Mouse (Mus musculus) stomach, postnatal 0 days (tissue): Measurements from ENCODE around the gene Wdr25. TPM values are rescaled to one million over a fixed set of nuclear protein-coding genes. Genes with fewer than 3 reads are reported as not detected.

Source experiments
- ATAC-seq: fragments of 200-750 bp; cut with Nextera tagmentation; 2 replicates; pipeline ENCODE4 v1.8.0; 2017; ENCODE audit not compliant: low FRiP score, low TSS enrichment
- DNase-seq: peaks from one replicate; pipeline ENCODE4 v3.0.0-alpha.2; 2016; ENCODE audit warnings: low spot score
- H3K27ac ChIP-seq: fragments of 300-500 bp; sonication (generic); replicated peaks from 2 replicates; pipeline ENCODE4 v1.5.1; 2014; ENCODE audit warnings: mild to moderate bottlenecking, control low read depth
- H3K27me3 ChIP-seq: fragments of 300-500 bp; sonication (generic); 2 replicates; pipeline ENCODE4 v1.6.1; 2014; ENCODE audit warnings: low read length; ENCODE audit not compliant: control insufficient read depth, insufficient read depth
- H3K36me3 ChIP-seq: fragments of 300-500 bp; sonication (generic); 2 replicates; pipeline ENCODE4 v1.6.1; 2014; ENCODE audit warnings: low read length, mixed read lengths; ENCODE audit not compliant: control insufficient read depth, insufficient read depth
- H3K4me1 ChIP-seq: fragments of 300-500 bp; sonication (generic); replicated peaks from 2 replicates; pipeline ENCODE4 v1.6.1; 2014; ENCODE audit warnings: antibody characterized with exemption; ENCODE audit not compliant: control insufficient read depth, insufficient read depth
- H3K4me2 ChIP-seq: fragments of 300-500 bp; sonication (generic); replicated peaks from 2 replicates; pipeline ENCODE4 v1.6.1; 2014; ENCODE audit warnings: low read depth, mild to moderate bottlenecking, control low read depth, moderate library complexity
- H3K4me3 ChIP-seq: fragments of 300-500 bp; sonication (generic); 2 replicates; pipeline ENCODE4 v1.5.1; 2014; ENCODE audit warnings: low read depth, low read length, control low read depth
- H3K9ac ChIP-seq: fragments of 300-500 bp; sonication (generic); 2 replicates; pipeline ENCODE4 v1.6.1; 2014; ENCODE audit warnings: mild to moderate bottlenecking, low read length, control low read depth, mixed read lengths
- H3K9me3 ChIP-seq: fragments of 300-500 bp; sonication (generic); 2 replicates; pipeline ENCODE4 v1.6.1; 2016; ENCODE audit warnings: low read length; ENCODE audit not compliant: control insufficient read depth
- CTCF ChIP-seq: IDR thresholded peaks from 2 replicates; pipeline ENCODE4 v1.5.1; 2016; ENCODE audit warnings: antibody characterized with exemption, low read depth, mild to moderate bottlenecking, moderate library complexity
- EP300 ChIP-seq: optimal IDR thresholded peaks from 2 replicates; pipeline ENCODE3; 2016; ENCODE audit warnings: antibody characterized with exemption
- WGBS: fragments of 180-500 bp; shearing (Covaris S2); extraction: QIAGEN DNeasy Blood & Tissue Kit; methylation state at CpG from one replicate; pipeline ENCODE4 v1.1.7; 2014; 5-methylcytosine and 5-hydroxymethylcytosine counted together
- polyA plus RNA-seq: library from polyadenylated mRNA; unstranded; fragments of >200 nt; fragmentation: Nextera tagmentation; extraction: Ambion mirVana; gene quantifications from 2 replicates; pipeline ENCODE4 v1.2.1, GENCODE M21; 2015

Wdr25 gene
- polyA plus RNA-seq, 1 experiment from 2014 or later, result 3.9 TPM

DNA sequence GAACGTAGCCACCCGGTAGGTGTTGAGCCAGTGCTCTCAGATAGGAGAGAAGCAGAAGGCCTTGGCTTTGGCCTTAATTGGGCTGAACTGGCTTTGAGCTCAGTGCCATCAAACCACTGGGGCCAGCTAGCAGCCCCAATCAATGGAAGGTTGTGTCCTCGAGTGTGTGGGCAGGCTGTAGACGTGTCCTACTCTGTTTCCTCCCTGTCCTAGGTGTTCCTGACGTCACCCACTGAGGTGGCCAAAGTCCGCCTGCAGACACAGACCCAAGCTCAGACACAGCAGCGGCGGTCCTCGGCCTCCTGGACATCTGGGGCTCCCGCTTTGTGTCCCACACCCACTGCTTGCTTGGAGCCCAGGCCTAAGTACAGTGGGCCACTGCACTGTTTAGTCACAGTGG lies 38.4 kb upstream of the Wdr25 start:
- WGBS, result 82% methylated on average over 10 of the region's 10 CpGs
- TF ChIP-seq EP300, result no peak
- no peak for TF ChIP-seq CTCF
- peak; percentile 43 for ATAC-seq

DNA sequence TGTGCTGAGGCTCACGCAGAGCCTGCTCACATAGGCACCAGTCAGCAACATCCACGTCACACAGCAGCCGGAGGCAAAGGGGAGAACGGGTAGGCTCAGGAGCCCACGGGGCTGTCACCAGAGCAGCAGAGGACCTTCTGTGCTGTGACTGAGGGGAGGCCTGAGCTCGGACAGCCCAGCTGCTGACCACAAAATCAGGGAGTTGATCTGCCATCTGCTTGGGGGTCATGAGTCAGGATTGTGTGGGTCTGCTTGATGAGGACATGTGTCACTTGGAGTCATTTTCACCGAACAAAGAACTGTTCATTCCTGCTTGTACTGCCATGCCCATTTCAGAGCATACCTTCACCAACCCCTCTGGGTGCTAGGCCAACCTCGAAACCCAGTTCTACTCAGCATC lies 37.2 kb upstream of the Wdr25 start:
- no peak for TF ChIP-seq EP300
- no peak for TF ChIP-seq CTCF

More for the DNA sequence above, 38.4 kb upstream of the Wdr25 start:
- no peak overlapping the region for H3K9ac ChIP-seq
- no peaks in the 10 kb centered on the region for H3K27me3 ChIP-seq
- no peaks in the 10 kb centered on the region for H3K4me1 ChIP-seq
- H3K4me3 ChIP-seq, result no peak overlapping the region
- no peaks in the 10 kb centered on the region for H3K9me3 ChIP-seq
- H3K36me3 ChIP-seq, result no peaks in the 10 kb centered on the region
- no peak overlapping the region for H3K4me2 ChIP-seq
- peak; percentile 48 for DNase-seq
- H3K27ac ChIP-seq, result no peak overlapping the region

DNA sequence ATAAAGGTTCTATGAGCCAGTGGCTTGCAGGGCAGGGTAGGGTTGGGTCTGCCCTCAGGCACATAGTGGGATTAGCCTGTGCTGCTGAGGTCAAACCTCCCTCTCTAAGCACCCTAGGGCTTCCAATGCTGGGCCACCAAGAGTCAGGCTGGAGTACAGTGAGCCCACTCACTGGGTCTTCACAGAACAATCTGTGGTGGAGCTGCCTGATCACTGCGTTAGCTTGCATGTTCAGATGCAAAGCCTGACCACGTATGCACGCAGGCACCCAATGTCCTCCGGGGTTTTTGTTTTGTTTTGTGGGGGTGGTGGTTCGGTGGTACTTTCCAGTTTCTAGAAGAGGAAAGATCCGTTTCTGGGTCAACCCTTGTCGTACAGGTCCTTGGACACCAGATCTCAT lies 36.3 kb upstream of the Wdr25 start:
- peak overlapping the region; percentile 24; the same call in 1 of the 2 replicates for H3K27ac ChIP-seq
- H3K9me3 ChIP-seq, result no peaks in the 10 kb centered on the region
- DNase-seq (no peak), ATAC-seq (no peak)
- no peak for TF ChIP-seq CTCF
- TF ChIP-seq EP300, result no peak
- no peak overlapping the region for H3K4me3 ChIP-seq
- H3K4me2 ChIP-seq, result no peak overlapping the region
- H3K36me3 ChIP-seq, result peaks cover 3% of the 10 kb centered on the region; the same call in 1 of the 2 replicates
- no peak overlapping the region for H3K9ac ChIP-seq
- no peaks in the 10 kb centered on the region for H3K4me1 ChIP-seq
- whole genome bisulfite sequencing, result 74% methylated on average over 7 of the region's 7 CpGs
- no peaks in the 10 kb centered on the region for H3K27me3 ChIP-seq

More for the DNA sequence above, 37.2 kb upstream of the Wdr25 start:
- DNase-seq, result no peak
- H3K4me2 ChIP-seq, result no peak overlapping the region
- no peak overlapping the region for H3K9ac ChIP-seq
- no peak overlapping the region for H3K27ac ChIP-seq
- no peak for ATAC-seq
- no peaks in the 10 kb centered on the region for H3K9me3 ChIP-seq
- H3K4me3 ChIP-seq, result no peak overlapping the region
- H3K27me3 ChIP-seq, result no peaks in the 10 kb centered on the region
- no peaks in the 10 kb centered on the region for H3K4me1 ChIP-seq
- H3K36me3 ChIP-seq, result 0 out of 2 replicates have a peak, but pooled peaks cover 2% of the 10 kb centered on the region
- 74% methylated on average over 8 of the region's 8 CpGs for WGBS

DNA sequence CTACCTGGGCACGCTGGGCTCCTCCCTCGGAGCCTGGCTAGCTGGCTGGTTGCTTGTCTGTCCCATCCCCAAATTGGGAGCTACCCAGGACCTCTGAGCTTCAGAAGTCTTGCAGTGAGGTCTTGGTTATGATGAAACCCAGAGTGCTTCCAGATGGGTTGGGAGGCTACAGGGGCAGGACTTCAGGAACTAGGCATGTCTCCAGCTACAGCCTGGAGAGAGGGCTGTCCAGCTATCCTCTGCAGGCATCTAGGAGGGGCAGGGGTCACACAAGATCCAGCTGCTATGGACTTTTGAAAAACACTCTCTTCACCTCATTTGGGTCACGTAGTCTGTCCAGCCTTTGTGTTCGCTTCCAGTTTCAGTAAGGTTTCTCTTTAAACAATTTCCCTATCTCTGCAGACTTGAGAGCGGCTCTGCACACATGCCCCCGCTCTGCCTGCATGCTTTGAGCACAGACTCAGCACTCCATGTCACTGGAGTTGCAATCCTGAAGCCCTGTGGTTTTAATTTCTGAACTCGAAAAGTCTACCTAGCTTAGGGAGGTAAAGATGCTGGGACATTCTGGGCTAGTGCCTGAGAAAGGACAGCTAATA lies 35.7 kb upstream of the Wdr25 start:
- ATAC-seq, result peak; percentile 14; the same call in 1 of the 2 replicates
- H3K36me3 ChIP-seq, result peaks cover 8% of the 10 kb centered on the region

DNA sequence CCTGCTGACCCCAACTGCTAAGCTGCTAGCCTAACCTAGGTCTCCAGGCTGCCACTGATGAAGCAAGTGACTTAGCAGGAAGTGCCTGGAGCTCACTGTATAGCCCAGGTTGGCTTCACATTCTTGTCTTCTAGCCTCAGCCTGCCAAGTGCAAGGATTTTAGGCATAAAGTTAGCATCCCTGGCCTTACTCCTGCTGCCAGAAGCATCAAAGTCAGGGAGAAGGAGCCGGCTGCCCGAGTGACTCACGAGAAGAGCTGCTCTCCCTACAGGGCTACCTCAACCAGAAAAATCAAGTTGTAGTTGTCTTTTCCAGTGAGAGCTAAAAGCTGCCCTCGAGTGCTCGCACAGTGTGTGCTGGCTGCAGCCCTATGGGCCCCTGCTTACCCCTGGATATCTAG lies 34.9 kb upstream of the Wdr25 start:
- Histone ChIP-seq H3K9ac (no peak overlapping the region), H3K27ac (peak overlapping the region; percentile 53)
- 67% methylated on average over 5 of the region's 5 CpGs for WGBS

More for the DNA sequence above, 35.7 kb upstream of the Wdr25 start:
- TF ChIP-seq EP300 (no peak), CTCF (no peak)
- DNase-seq, result no peak
- WGBS, result 57% methylated on average over 7 of the region's 7 CpGs
- H3K4me1 ChIP-seq, result no peaks in the 10 kb centered on the region
- H3K4me2 ChIP-seq, result no peak overlapping the region
- no peak overlapping the region for H3K9ac ChIP-seq
- no peak overlapping the region for H3K4me3 ChIP-seq
- no peaks in the 10 kb centered on the region for H3K27me3 ChIP-seq
- peak overlapping the region; percentile 53 for H3K27ac ChIP-seq
- H3K9me3 ChIP-seq, result no peaks in the 10 kb centered on the region

DNA sequence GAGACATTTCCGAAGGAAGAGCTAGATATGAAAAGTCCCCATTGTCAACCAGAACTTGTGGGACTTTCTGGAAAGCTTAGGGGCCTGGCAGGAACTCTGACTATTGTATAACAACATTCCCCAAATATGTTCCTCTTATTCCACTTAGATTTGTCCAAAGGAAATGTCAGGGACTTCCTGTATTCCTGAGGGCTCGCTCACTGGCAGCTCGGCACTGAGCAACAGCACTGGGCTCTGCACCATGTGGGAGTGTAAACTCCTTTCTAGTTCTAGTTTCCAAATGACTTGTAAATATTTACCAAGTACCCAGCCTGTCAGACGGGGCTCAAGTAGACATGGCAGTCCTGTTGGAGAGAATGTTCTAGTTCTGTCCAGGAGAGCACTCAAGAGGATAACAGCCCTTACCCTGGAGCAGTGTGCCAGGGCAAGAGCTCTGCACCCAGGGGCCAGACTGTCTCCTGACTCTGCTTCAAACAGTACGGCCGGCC lies 28.4 kb upstream of the Wdr25 start:
- H3K9ac ChIP-seq, result no peak overlapping the region
- TF ChIP-seq CTCF (no peak), EP300 (no peak)
- H3K4me1 ChIP-seq, result no peaks in the 10 kb centered on the region
- no peak overlapping the region for H3K4me3 ChIP-seq
- H3K4me2 ChIP-seq, result no peak overlapping the region
- DNase-seq (no peak), ATAC-seq (peak; percentile 57)
- WGBS, result 49% methylated on average over 6 of the region's 6 CpGs
- H3K27ac ChIP-seq, result peak overlapping the region; percentile 53
- peaks cover 30% of the 10 kb centered on the region for H3K36me3 ChIP-seq
- no peaks in the 10 kb centered on the region for H3K27me3 ChIP-seq
- H3K9me3 ChIP-seq, result no peaks in the 10 kb centered on the region

More for the DNA sequence above, 34.9 kb upstream of the Wdr25 start:
- no peak overlapping the region for H3K4me2 ChIP-seq
- no peak overlapping the region for H3K4me3 ChIP-seq
- H3K27me3 ChIP-seq, result no peaks in the 10 kb centered on the region
- H3K9me3 ChIP-seq, result no peaks in the 10 kb centered on the region
- ATAC-seq (no peak), DNase-seq (no peak)
- H3K4me1 ChIP-seq, result no peaks in the 10 kb centered on the region
- peaks cover 16% of the 10 kb centered on the region for H3K36me3 ChIP-seq
- TF ChIP-seq EP300, result no peak
- no peak for TF ChIP-seq CTCF
